Mouse (Mus musculus) midbrain, embryonic 15.5 days (tissue): ENCODE measurements around the gene Wbp11. TPM values are rescaled to one million over a fixed set of nuclear protein-coding genes. Genes with fewer than 3 reads are reported as not detected.
"Not testable (repeated sequence)": the region's sequence is repeated elsewhere in the genome, so short reads cannot be mapped to it uniquely, and the experiment has no call there.

Experiments
- ATAC-seq: fragments of 200-750 bp; cut with Nextera tagmentation; replicated peaks from 2 replicates; pipeline ENCODE4 v1.8.0; 2017; ENCODE audit warnings: moderate TSS enrichment
- H3K27ac ChIP-seq: fragments of 300-500 bp; sonication (generic); 2 replicates; pipeline ENCODE4 v1.5.1; 2015; ENCODE audit warnings: mild to moderate bottlenecking, inconsistent platforms
- H3K27me3 ChIP-seq: fragments of 300-500 bp; sonication (generic); replicated peaks from 2 replicates; pipeline ENCODE4 v1.6.1; 2015; ENCODE audit warnings: inconsistent platforms
- H3K36me3 ChIP-seq: fragments of 300-500 bp; sonication (generic); replicated peaks from 2 replicates; pipeline ENCODE4 v1.6.1; 2015; ENCODE audit warnings: inconsistent platforms
- H3K4me1 ChIP-seq: fragments of 300-500 bp; sonication (generic); 2 replicates; pipeline ENCODE4 v1.6.1; 2015; ENCODE audit warnings: inconsistent platforms
- H3K4me2 ChIP-seq: fragments of 300-500 bp; sonication (generic); 2 replicates; pipeline ENCODE4 v1.6.1; 2015; ENCODE audit warnings: inconsistent platforms, mild to moderate bottlenecking, moderate library complexity
- H3K4me3 ChIP-seq: fragments of 300-500 bp; sonication (generic); 2 replicates; pipeline ENCODE4 v1.5.1; 2015; ENCODE audit warnings: mild to moderate bottlenecking, inconsistent platforms
- H3K9ac ChIP-seq: fragments of 300-500 bp; sonication (generic); 2 replicates; pipeline ENCODE4 v1.6.1; 2015; ENCODE audit warnings: mild to moderate bottlenecking, inconsistent platforms
- H3K9me3 ChIP-seq: fragments of 300-500 bp; sonication (generic); 2 replicates; pipeline ENCODE4 v1.6.1; 2016; ENCODE audit warnings: inconsistent platforms
- WGBS: fragments of 180-500 bp; shearing (Covaris S2); methylation state at CpG from one replicate; pipeline ENCODE4 v1.1.7; 2015; ENCODE audit warnings: mixed read lengths; 5-methylcytosine and 5-hydroxymethylcytosine counted together
- polyA plus RNA-seq: library from polyadenylated mRNA; unstranded; fragments of >200 nt; fragmentation: Nextera tagmentation; extraction: Ambion mirVana; gene quantifications from 2 replicates; pipeline ENCODE4 v1.2.1, GENCODE M21; 2015

The Wbp11 gene
- polyA plus RNA-seq, 1 experiment from 2014 or later = 79.3 TPM

GRCm38 (mm10) chr6:136808631-136809046, 19.4 kb downstream of the Wbp11 start:
- peak overlapping the region; percentile 77 for H3K4me2 ChIP-seq
- H3K27me3 ChIP-seq = no peaks in the 10 kb centered on the region
- peaks cover 13% of the 10 kb centered on the region; the same call in 1 of the 2 replicates for H3K36me3 ChIP-seq
- peak; percentile 12 for ATAC-seq
- WGBS = under 1% methylated on average over 28 of the region's 28 CpGs
- H3K4me3 ChIP-seq = peak overlapping the region; percentile 89
- peak overlapping the region; percentile 64 for H3K9ac ChIP-seq
- no peaks in the 10 kb centered on the region for H3K9me3 ChIP-seq
- peak overlapping the region; percentile 78; the same call in 1 of the 2 replicates for H3K27ac ChIP-seq
- H3K4me1 ChIP-seq = peaks cover 32% of the 10 kb centered on the region

GRCm38 (mm10) chr6:136808014-136808417, 20.0 kb downstream of the Wbp11 start, which contains the start of gene H2afj:
H2afj (plus strand) TSS chr6:136808244.
- no peaks in the 10 kb centered on the region for H3K9me3 ChIP-seq
- peak within 1 kb of the TSS; percentile 64 for H3K9ac ChIP-seq
- peak within 1 kb of the TSS; percentile 77 for H3K4me2 ChIP-seq
- H3K27ac ChIP-seq = peak within 1 kb of the TSS; percentile 80
- H3K36me3 ChIP-seq = peaks cover 8% of the 10 kb centered on the region; the same call in 1 of the 2 replicates
- H3K4me1 ChIP-seq = peaks cover 37% of the 10 kb centered on the region
- under 1% methylated on average over 34 of the region's 34 CpGs for WGBS
- peak; percentile 91 for ATAC-seq
- H3K4me3 ChIP-seq = peak within 1 kb of the TSS; percentile 89
- no peaks in the 10 kb centered on the region for H3K27me3 ChIP-seq

- Histone ChIP-seq H3K4me2 (peak overlapping the region; percentile 77), H3K27ac (peak overlapping the region; percentile 80), H3K9me3 (no peaks in the 10 kb centered on the region), H3K9ac (peak overlapping the region; percentile 35), H3K36me3 (peaks cover 6% of the 10 kb centered on the region; the same call in 1 of the 2 replicates), H3K4me3 (peak overlapping the region; percentile 89), H3K27me3 (no peaks in the 10 kb centered on the region), H3K4me1 (peaks cover 40% of the 10 kb centered on the region)
- 27% methylated on average over 18 of the region's 18 CpGs for WGBS
- peak; percentile 7 for ATAC-seq
These were observed 20.5 kb downstream of the Wbp11 start for GRCm38 (mm10) chr6:136807395-136808013.

- Histone ChIP-seq H3K9ac (no peak overlapping the region), H3K4me2 (no peak overlapping the region; the same call in 1 of the 2 replicates), H3K27me3 (no peaks in the 10 kb centered on the region), H3K27ac (no peak overlapping the region), H3K9me3 (no peaks in the 10 kb centered on the region), H3K36me3 (no peaks in the 10 kb centered on the region), H3K4me3 (no peak overlapping the region), H3K4me1 (peaks cover 40% of the 10 kb centered on the region)
- 71% methylated on average over 5 of the region's 5 CpGs for WGBS
- no peak for ATAC-seq
These were observed 21.2 kb downstream of the Wbp11 start for GRCm38 (mm10) chr6:136806819-136807218.

GRCm38 (mm10) chr6:136805409-136805775, 22.6 kb downstream of the Wbp11 start:
- Histone ChIP-seq H3K4me2 (no peak overlapping the region), H3K4me3 (no peak overlapping the region), H3K9me3 (no peaks in the 10 kb centered on the region), H3K27me3 (no peaks in the 10 kb centered on the region), H3K36me3 (no peaks in the 10 kb centered on the region), H3K4me1 (peaks cover 40% of the 10 kb centered on the region), H3K27ac (peak overlapping the region; percentile 100; the same call in 1 of the 2 replicates), H3K9ac (no peak overlapping the region)
- ATAC-seq = no peak
- 82% methylated on average over 1 of the region's 1 CpGs for WGBS

- H3K4me2 ChIP-seq = peak overlapping the region; percentile 85
- peak overlapping the region; percentile 100 for H3K27ac ChIP-seq
- peak overlapping the region; percentile 85 for H3K4me3 ChIP-seq
- 36% methylated on average over 9 of the region's 9 CpGs for WGBS
- no peak overlapping the region; the same call in 1 of the 2 replicates for H3K9ac ChIP-seq
- H3K4me1 ChIP-seq = peaks cover 39% of the 10 kb centered on the region
- H3K9me3 ChIP-seq = no peaks in the 10 kb centered on the region
- ATAC-seq = no peak
- no peaks in the 10 kb centered on the region for H3K27me3 ChIP-seq
- H3K36me3 ChIP-seq = no peaks in the 10 kb centered on the region
These were observed 23.2 kb downstream of the Wbp11 start for GRCm38 (mm10) chr6:136804705-136805408.

GRCm38 (mm10) chr6:136803739-136804633, 24.0 kb downstream of the Wbp11 start, which contains the start of gene Hist4h4:
Hist4h4 (minus strand) TSS chr6:136804415.
- ATAC-seq = peak; percentile 82

GRCm38 (mm10) chr6:136803093-136803738, 24.8 kb downstream of the Wbp11 start:
- WGBS = 24% methylated on average over 12 of the region's 12 CpGs
- Histone ChIP-seq H3K4me2 (peak overlapping the region; percentile 85), H3K9ac (peak overlapping the region; percentile 96), H3K9me3 (no peaks in the 10 kb centered on the region), H3K4me3 (peak overlapping the region; percentile 85), H3K36me3 (no peaks in the 10 kb centered on the region), H3K27ac (peak overlapping the region; percentile 100), H3K27me3 (no peaks in the 10 kb centered on the region), H3K4me1 (peaks cover 27% of the 10 kb centered on the region)
- no peak for ATAC-seq

More at GRCm38 (mm10) chr6:136803739-136804633, 24.0 kb downstream of the Wbp11 start, which contains the start of gene Hist4h4:
- no peaks in the 10 kb centered on the region for H3K27me3 ChIP-seq
- H3K9me3 ChIP-seq = no peaks in the 10 kb centered on the region
- no peaks in the 10 kb centered on the region for H3K36me3 ChIP-seq
- H3K27ac ChIP-seq = peak within 1 kb of the TSS; percentile 100
- peak within 1 kb of the TSS; percentile 96 for H3K9ac ChIP-seq
- H3K4me3 ChIP-seq = peak within 1 kb of the TSS; percentile 85
- under 1% methylated on average over 50 of the region's 50 CpGs for WGBS
- peaks cover 31% of the 10 kb centered on the region for H3K4me1 ChIP-seq
- peak within 1 kb of the TSS; percentile 85 for H3K4me2 ChIP-seq

GRCm38 (mm10) chr6:136801274-136801673, 26.8 kb downstream of the Wbp11 start:
- no peak for ATAC-seq
- no peak overlapping the region for H3K4me3 ChIP-seq
- 89% methylated on average over 6 of the region's 6 CpGs for WGBS
- no peak overlapping the region for H3K9ac ChIP-seq
- no peak overlapping the region for H3K4me2 ChIP-seq
- no peaks in the 10 kb centered on the region for H3K27me3 ChIP-seq
- no peaks in the 10 kb centered on the region for H3K36me3 ChIP-seq
- H3K4me1 ChIP-seq = peaks cover 16% of the 10 kb centered on the region
- H3K9me3 ChIP-seq = no peaks in the 10 kb centered on the region
- H3K27ac ChIP-seq = no peak overlapping the region

- H3K9me3 ChIP-seq = no peaks in the 10 kb centered on the region
- no peaks in the 10 kb centered on the region for H3K36me3 ChIP-seq
- H3K27ac ChIP-seq = no peak overlapping the region
- no peak overlapping the region for H3K4me2 ChIP-seq
- H3K4me1 ChIP-seq = peaks cover 16% of the 10 kb centered on the region
- no peak for ATAC-seq
- H3K9ac ChIP-seq = no peak overlapping the region
- H3K4me3 ChIP-seq = no peak overlapping the region
- whole genome bisulfite sequencing = 94% methylated on average over 8 of the region's 8 CpGs
- no peaks in the 10 kb centered on the region for H3K27me3 ChIP-seq
These were observed 27.3 kb downstream of the Wbp11 start for GRCm38 (mm10) chr6:136800710-136801109.

GRCm38 (mm10) chr6:136797874-136798693, 29.9 kb downstream of the Wbp11 start:
- not testable (repeated sequence) for H3K27ac ChIP-seq, H3K4me3 ChIP-seq, ATAC-seq, H3K9me3 ChIP-seq, H3K9ac ChIP-seq, H3K4me2 ChIP-seq, H3K27me3 ChIP-seq, H3K36me3 ChIP-seq
- WGBS = 93% methylated on average over 3 of the region's 3 CpGs
- peaks cover 12% of the 10 kb centered on the region for H3K4me1 ChIP-seq
